Mouse (Mus musculus): Measurements from ENCODE around the gene Stab2.

DNA sequence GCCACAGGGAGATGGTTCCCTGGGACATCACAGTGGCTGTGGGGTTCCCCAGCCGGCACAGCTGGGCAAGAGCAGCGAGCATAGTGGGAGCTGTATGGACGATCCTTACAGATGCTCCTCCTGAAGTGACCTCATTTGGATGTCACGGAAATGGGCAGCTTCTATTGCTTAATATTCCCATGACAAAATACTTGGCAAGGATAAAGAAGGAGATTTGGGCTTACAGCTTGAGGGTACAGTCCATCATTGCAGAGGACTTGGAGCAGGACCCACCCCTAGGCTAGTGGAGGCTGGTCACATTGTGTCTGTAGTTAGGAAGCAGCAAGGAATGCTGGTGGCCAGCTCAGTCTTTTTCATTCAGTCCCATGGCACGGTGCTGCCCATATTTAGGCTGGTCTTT lies 197.2 kb downstream of the Stab2 start:
- TF ChIP-seq CTCF (IDR thresholded peaks at IDR 0.05; ENCODE audit: control insufficient read depth, insufficient read depth, insufficient read length) (no peak), MAX (IDR thresholded peaks at IDR 0.05) (no peak), USF1 (IDR thresholded peaks at IDR 0.05; ENCODE audit: low read depth) (no peak), CEBPB (IDR thresholded peaks at IDR 0.05; ENCODE audit: low read depth) (no peak), MYOG (IDR thresholded peaks at IDR 0.05; ENCODE audit: control insufficient read depth, extremely low read depth, insufficient read length) (no peak), MYOD1 (IDR thresholded peaks at IDR 0.05; ENCODE audit: control insufficient read depth, insufficient read length, low read depth) (no peak), FOSL1 (IDR thresholded peaks at IDR 0.05; ENCODE audit: insufficient read depth, low read length, poor library complexity, severe bottlenecking) (no peak)
